Mouse (Mus musculus) ovary, adult 18-20 months (tissue): ENCODE data around the gene Gjb1.

Experiments used
- DNase-seq: peaks from one replicate; pipeline ENCODE4 v3.0.0; 2022; ENCODE audit warnings: low spot score, mixed read lengths

The Gjb1 gene

DNA sequence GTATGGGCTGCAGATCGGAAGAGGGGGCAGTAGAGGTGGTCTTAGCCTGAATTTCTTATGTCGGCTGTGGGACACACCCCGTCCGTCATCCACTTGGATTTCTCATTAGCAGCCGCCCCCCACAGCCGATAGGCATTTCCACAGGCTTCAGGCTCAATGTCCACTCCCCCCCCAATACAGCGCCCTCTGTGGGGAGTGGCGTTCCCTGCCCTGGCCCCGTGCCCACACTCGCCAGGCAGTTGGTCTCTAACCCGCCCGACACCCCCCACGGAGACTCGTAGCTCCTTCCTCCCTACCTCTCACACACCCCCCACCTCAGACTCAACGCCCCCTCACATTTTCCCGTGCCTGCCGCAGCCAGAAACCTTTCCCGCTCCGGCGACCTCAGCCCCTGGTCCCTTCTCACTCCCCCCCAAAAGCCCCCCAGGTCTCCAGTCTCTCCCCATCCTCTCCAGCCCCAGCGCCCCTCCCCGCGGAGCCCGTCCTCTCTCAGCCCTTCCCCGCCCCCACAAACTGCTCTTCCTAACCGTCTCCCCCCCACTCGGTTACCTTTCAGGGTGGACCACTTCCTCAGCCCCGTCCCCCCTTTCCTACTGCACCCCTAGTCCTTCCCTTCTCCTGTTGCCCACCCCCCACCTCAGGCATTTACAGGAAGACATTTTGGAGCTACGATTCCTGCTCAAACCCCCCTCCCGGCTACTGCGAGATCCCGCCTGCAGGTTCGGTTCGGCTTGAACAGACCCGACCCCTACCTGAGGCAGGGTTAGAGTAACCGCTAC, 43.0 kb downstream of the Gjb1 start:
- DNase-seq, result peak; percentile 33

DNA sequence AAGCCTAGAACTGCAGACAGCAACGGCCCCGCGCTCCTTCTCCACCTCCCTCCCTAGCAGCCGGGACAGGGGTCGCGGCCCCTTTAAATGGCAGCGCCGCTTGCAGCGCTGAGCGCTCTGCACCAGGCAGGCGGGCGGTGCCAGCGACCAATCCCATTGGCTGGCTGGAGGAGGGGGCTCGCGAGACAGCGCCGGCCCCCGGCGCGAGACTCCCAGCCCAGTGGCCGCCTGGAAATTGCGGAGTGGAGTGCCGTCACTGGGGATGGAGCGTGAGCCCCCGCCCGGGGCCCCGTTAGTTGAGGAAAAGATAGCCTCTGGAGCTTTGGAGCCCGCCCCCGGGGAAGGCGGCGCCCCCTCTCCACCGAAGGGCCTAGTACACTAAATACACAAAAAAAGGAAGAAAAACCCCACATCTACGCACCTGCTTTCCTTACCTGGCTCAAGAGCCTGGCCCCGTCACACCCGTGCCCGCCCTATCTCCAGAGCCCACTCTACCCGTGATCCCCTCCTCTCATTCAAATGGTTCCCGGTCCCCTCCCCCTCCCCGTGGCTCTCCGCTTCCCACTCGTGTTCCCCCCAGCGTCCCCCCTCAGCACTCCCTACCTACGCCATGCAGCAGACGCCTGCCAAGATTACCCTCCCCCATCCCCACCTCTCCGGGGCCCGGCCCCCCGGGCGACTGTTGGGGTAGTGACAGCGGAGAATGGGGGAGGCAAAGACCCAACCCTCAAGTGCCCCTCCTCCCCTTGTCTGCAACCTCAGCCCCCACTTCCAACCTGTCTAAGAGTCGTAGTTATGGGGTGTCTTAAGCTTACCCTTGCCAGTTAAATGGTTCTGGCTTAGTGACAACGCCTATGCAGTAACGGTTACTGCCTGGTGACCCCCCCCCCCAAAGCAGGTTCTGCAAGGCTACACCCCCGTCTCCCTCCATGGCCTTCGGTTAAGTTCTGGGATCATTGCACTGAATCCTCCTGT, 43.8 kb downstream of the Gjb1 start:
- DNase-seq, result peak; percentile 84

DNA sequence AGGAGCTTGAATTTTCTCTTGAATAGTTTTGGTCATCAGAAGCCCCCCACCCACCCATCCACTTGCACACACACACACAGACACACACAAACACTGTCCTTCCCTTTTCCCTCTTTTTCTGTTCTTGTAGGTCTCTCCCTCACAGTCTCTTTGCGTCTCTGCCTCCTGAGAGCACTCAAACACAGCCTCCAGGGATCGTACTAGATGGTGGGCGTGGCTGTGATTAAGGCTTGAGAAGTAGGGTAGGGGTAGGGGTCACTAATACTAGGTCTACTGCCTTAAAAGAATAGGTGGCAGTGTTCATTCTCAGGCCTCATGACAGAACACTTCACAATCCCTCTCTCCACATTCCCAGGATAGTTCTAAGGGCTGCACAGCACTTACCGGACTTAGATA, 44.5 kb downstream of the Gjb1 start, which contains the start of gene Zmym3:
Gene Zmym3 (minus strand): TSS at position 150 of the 396 bp plus-strand sequence.
- DNase-seq, result no peak

DNA sequence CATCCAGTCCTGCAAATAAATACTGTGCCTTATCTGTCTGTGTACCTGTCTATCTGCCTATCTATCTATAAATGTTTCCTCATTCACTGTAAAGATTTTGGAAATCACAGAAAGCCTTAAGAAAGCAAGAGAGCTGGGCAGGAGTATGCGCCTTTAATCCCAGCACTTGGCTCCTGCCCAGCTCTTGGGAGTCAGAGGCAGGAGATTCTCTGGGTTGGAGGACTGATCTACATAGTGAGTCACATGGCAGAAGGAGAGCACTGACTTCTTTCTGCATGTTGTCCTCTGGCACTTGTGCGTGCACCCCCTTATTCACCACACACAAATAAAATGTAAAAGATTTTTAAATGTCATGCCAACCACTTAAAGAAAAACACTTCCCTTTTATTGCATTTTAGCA, 47.3 kb downstream of the Gjb1 start:
- DNase-seq, result no peak

DNA sequence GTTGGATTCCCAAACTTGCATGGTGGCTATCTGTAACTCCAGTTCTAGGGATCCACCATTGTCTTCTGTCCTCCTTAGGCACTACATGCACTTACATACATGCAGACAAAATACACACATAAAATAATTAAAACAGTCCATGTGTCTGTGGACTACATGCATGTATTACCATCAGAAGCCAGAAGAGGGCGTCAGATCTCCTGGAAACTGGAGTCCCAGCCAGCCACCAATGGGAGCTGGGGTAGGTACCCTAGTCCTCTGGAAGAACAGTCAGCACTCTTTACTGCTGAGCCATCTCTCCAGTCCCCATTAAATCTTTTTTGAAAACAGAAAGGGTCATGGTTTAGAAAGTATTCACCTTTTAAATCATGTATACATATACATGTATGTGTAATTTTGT, 51.6 kb downstream of the Gjb1 start:
- DNase-seq, result no peak

DNA sequence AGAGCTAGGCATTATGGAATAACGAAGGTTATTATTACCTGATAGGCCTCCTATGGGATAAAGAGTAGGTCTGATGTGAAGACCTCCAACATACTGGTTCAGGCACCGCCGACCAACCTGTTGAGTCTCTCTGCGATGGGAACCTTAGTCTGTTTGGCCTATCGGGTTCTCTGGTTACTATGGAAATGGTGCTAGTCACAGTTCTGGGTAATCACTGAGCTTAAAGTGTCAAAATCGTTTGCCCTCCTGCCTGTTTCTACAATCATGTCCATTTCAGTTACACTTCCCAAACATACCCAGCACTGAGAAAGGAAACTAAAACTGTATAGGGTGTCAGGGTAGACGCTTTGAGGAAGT, 52.6 kb downstream of the Gjb1 start:
- DNase-seq, result no peak

DNA sequence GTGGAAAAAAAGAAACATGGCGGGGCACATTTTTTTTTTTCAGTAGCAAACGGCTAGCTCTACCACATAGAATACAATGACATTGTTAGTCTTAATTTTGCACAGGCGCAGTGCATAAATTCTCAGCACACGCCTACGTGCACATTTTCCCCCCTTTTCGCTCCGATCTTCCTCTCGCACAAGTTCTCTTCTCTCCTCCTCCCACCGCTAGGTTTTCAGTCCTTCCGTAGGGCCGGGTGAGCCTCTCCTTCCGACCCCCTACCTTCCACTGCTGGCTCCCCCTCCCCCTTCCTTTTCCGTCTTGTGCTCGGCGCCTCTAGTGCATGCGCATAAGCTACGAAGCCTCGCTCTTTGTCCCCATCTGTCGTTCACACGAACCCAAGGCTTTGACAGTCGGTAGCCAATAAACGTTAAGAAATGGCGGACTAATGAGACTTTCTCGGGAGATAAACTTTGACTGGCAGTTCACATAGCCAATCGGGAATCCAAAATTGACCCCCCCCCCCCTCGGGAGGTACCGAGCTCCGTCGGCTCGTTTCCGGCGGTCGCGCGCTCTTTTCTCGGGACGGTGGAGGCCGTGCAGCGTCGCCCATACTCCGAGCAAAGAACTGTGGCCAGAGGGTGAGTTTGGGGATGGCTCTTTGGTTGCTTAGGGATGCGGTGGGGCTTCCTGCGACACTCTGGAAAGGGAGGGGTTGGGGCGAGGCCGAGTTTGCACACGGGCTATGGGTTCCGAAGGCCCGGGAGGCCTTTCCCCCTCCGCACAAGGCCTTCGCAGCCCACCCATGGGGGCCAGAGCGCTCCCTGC, 53.2 kb downstream of the Gjb1 start, which contains the start of gene Nono:
Gene Nono (plus strand): TSS at position 177 of the 808 bp plus-strand sequence.
- peak; percentile 86 for DNase-seq

DNA sequence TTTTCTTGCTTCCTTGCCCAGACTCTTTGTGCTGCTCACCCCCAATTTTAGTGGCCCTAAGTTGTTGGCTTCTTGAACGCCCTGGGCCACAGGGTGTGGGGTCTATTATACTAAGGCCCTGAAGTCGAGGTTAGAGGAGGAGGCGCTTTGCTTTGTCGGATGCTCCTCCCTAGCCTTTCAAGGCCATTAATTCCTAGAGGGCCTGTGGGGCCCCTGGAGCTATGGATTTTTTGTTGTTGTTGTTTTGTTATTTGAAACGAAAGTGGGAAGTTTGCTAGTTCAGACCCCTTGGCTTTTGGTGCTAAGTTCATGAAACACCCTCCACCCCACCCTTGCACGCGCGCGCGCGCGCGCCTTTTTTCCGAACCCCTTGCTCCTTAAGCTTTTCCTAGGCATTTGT, 53.8 kb downstream of the Gjb1 start:
- peak; percentile 27 for DNase-seq
